Mouse (Mus musculus) brown adipose tissue, adult 24 weeks (tissue): ENCODE measurements around the gene Slc27a1. TPM values are rescaled to one million over a fixed set of nuclear protein-coding genes. Genes with fewer than 3 reads are reported as not detected.

ENCODE experiments used
- H3K27ac ChIP-seq: fragments of 200-500 bp; replicated peaks from 2 replicates; pipeline ENCODE4 v1.5.1; 2012; ENCODE audit warnings: low read depth, mild to moderate bottlenecking, low read length
- H3K4me1 ChIP-seq: fragments of 200-500 bp; 2 replicates; pipeline ENCODE4 v1.6.1; 2012; ENCODE audit warnings: low read length, mixed read lengths; ENCODE audit not compliant: control insufficient read depth, insufficient read depth, insufficient read length
- H3K4me3 ChIP-seq: fragments of 200-500 bp; 2 replicates; pipeline ENCODE4 v1.5.1; 2012; ENCODE audit warnings: low read depth, mild to moderate bottlenecking, low read length, moderate library complexity; ENCODE audit not compliant: insufficient read depth
- polyA plus RNA-seq: library from polyadenylated mRNA; stranded (reverse); fragments of >200 nt; gene quantifications from 2 replicates; pipeline ENCODE4 v1.2.4, GENCODE M21; 2012; ENCODE audit not compliant: missing spikeins, insufficient read depth, insufficient read length

Slc27a1 gene
- polyA plus RNA-seq, 1 experiment = 118 TPM

GRCm38 (mm10) chr8:71633981-71634667 lies 65.4 kb downstream of the Slc27a1 start:
- Histone ChIP-seq H3K27ac (no peak overlapping the region), H3K4me3 (peak overlapping the region; percentile 28; the same call in 1 of the 2 replicates), H3K4me1 (peaks cover 7% of the 10 kb centered on the region; the same call in 1 of the 2 replicates)

Other genes with a start within 250 kb of the Slc27a1 start
- 116 and 173 TPM in 2 replicates for gene Use1, start 202.0 kb upstream of the Slc27a1 start, polyA plus RNA-seq
- gene Ocel1, start 197.6 kb upstream of the Slc27a1 start, polyA plus RNA-seq = 8.3 and 9.1 TPM in 2 replicates
- 43.4 and 56.0 TPM in 2 replicates for gene Nr2f6, start 186.9 kb upstream of the Slc27a1 start, polyA plus RNA-seq
- 12.8 and 20.7 TPM in 2 replicates for gene Ushbp1, start 173.1 kb upstream of the Slc27a1 start, polyA plus RNA-seq
- 78.3 and 79.0 TPM in 2 replicates for gene Babam1, start 172.0 kb upstream of the Slc27a1 start, polyA plus RNA-seq
- not detected in 2 replicates for gene Ankle1, start 162.9 kb upstream of the Slc27a1 start, polyA plus RNA-seq
- gene Abhd8, start 105.2 kb upstream of the Slc27a1 start, polyA plus RNA-seq = 2.2 and 2.6 TPM in 2 replicates
- gene Mrpl34, start 103.9 kb upstream of the Slc27a1 start, polyA plus RNA-seq = 313 and 378 TPM in 2 replicates
- gene Dda1, start 99.7 kb upstream of the Slc27a1 start, polyA plus RNA-seq = 23.6 and 34.4 TPM in 2 replicates
- gene Ano8, start 82.9 kb upstream of the Slc27a1 start, polyA plus RNA-seq = 7.3 and 9.3 TPM in 2 replicates
- 6.7 and 9.1 TPM in 2 replicates for gene Gtpbp3, start 80.8 kb upstream of the Slc27a1 start, polyA plus RNA-seq
- 4.3 and 6.1 TPM in 2 replicates for gene Plvap, start 57.1 kb upstream of the Slc27a1 start, polyA plus RNA-seq
- gene Ccdc194, start 43.2 kb upstream of the Slc27a1 start, polyA plus RNA-seq = not detected in 2 replicates
- gene Bst2, start 31.4 kb upstream of the Slc27a1 start, polyA plus RNA-seq = 17.3 and 38.4 TPM in 2 replicates
- gene Mvb12a, start 26.0 kb upstream of the Slc27a1 start, polyA plus RNA-seq = 29.7 and 30.9 TPM in 2 replicates
- gene Tmem221, start 10.0 kb upstream of the Slc27a1 start, polyA plus RNA-seq = not detected in 2 replicates
- 0.50 and 1.5 TPM in 2 replicates for gene Nxnl1, start 2.3 kb upstream of the Slc27a1 start, polyA plus RNA-seq
- 181 and 189 TPM in 2 replicates for gene Pgls, start 23.3 kb downstream of the Slc27a1 start, polyA plus RNA-seq
- gene Fam129c, start 28.8 kb downstream of the Slc27a1 start, polyA plus RNA-seq = 1.5 TPM in 1 of 2 replicates, not detected in the other
- 15.1 and 20.1 TPM in 2 replicates for gene Colgalt1, start 42.1 kb downstream of the Slc27a1 start, polyA plus RNA-seq
- gene Unc13a, start 102.9 kb downstream of the Slc27a1 start, polyA plus RNA-seq = 0.32 and 1.6 TPM in 2 replicates
- gene Jak3, start 107.4 kb downstream of the Slc27a1 start, polyA plus RNA-seq = 13.9 and 14.6 TPM in 2 replicates
- gene Insl3, start 120.3 kb downstream of the Slc27a1 start, polyA plus RNA-seq = 2.5 and 5.9 TPM in 2 replicates
- gene B3gnt3, start 132.9 kb downstream of the Slc27a1 start, polyA plus RNA-seq = 1.5 and 2.8 TPM in 2 replicates
- not detected in 2 replicates for gene Fcho1, start 156.8 kb downstream of the Slc27a1 start, polyA plus RNA-seq